Mouse (Mus musculus): ENCODE data around the gene Epx.
A peak's percentile ranks its signal among the peaks of the same experiment; 100 is the strongest.

The Epx gene

DNA sequence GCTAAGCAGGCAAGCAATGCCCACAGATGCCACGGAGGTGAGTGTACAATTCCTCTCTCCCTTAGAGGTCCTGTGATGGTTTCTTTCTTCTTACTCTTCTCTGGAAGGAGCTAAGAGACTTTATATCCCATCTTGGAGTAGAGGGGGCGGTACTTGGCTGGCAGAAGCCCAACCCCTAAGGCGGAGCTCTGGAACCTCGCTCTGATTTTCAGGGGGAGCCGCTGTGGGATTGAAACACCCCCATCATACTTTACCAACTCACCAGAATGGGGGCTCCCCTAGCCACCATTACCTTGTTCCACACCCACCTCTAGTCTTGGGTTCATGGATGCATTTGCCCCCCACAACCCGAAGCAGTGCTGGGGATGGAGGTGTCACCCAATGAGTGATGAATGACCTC lies at the start of gene Epx:
Gene Epx (minus strand): TSS at position 101 of the 400 bp plus-strand sequence.
- DNase-seq = no peak

DNA sequence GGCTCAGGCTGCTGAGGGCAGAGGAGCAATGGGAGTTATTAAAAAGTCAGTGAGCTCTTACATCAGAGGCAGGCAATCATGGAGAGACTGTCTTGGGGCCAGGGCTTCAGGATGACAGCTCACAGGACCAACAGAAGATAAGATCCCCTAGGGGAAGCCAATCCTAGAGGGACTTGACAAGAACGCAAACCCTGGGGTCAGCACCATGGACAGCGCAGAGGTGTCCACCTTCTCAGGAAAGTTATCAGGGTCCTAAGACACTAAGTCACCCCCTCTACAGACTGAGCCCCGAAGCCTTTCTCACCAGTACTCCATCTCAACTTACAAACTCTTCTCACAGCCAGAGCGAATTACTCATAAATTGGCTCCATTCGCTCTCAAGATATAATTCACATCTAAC lies 45.6 kb upstream of the Epx start, which contains the start of gene Olfr464:
Gene Olfr464 (minus strand): TSS at position 2 of the 400 bp plus-strand sequence.
- DNase-seq = peak; percentile 5 to 51

DNA sequence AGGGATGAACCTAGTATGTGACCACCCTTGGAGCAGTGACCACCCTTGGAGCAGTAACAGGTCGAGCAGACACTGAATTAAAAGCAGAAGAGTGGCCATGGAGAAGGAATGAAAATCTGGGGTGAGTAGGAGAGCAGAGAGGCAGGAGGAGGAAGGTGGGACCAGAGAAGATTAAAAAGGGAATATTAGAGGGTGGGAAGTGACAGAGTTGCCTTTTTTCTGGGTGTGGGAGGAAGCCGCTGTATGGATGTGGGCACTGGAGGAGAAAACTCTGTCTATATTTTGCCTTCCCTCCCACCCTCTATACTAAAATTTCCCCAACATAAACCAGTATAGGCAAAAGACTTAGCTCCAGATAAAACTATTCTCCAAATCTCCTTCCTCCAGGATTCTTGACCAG lies 45.0 kb upstream of the Epx start:
- no peak for DNase-seq

DNA sequence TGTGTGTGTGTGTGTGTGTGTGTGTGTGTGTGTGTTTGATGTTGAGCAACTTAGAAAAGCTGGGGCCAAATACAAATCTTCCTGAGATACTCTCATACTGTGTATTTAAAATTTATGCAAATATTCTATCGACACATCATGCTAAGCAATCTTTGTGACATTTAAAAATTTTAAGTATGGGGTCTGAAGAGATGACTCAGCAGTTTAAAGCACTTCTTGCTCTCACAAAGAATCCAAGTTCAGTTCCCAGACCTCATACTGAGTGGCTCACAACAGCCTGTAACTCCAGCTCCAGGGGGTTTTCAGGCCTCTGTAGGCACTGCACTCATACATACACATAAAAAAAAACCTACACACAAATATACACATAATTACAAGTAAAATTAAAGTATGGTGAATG lies 40.7 kb upstream of the Epx start:
- no peak for DNase-seq

DNA sequence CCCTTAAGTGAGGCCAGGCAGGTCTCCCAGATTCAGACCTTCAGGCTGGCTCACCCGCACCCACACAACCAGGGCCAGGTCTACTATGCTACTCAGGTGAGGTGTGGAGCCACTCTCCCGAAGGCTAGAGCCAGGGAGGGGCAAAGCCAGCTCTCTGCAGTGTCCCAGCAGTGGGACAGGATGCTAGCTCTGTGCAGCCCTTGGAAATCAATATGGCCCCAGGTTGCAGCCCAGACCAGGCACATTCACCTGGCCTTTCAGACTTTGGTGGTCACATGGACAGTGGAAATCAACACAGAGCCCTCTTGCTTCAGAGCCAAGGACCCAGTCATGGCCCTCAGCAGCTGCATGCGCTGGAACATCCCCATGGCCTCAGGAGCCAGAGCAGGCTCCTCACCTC lies 29.0 kb upstream of the Epx start:
- DNase-seq = no peak

DNA sequence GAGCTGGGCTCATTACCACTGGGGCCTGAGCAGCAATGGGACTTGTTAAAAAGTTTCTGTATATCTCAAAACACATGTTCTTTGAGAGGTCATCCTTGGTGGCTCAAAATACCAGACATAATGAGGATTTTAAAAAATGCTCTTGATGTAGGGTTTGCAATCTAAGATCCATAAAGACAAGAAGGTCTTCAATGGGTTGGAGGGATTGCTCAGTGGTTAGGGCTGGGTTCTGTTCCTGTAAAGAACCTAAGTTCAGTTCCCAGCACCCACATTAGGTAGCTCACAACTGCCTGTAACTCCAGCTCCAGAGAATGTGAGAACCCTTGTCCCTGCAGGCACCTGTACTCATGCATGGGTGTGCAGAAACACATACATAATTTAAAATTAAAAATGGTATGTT lies 22.0 kb upstream of the Epx start, which contains the start of gene Olfr463:
Gene Olfr463 (minus strand): TSS at position 101 of the 400 bp plus-strand sequence.
- no peak for DNase-seq

DNA sequence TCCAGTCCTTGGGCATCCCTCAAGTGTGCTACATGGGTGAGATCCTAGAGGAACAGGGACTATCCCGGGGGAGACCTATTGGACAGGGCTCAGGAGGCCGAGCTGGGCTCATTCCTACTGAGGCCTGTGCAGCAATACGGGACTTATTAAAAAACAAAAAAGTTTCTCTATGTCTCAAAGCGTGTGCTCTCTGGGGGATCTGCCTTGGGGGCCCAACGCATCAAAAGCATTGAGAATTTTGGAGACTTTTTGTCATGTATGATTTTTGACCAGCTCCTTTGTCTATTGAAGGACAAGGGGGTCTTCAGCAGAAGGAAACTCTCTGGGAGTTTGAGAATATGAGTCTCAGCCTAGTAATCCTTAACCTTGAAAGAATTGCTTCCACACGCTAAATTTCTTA lies 16.8 kb upstream of the Epx start, which contains the start of gene Olfr462:
Gene Olfr462 (minus strand): TSS at position 101 of the 400 bp plus-strand sequence.
- no peak for DNase-seq

DNA sequence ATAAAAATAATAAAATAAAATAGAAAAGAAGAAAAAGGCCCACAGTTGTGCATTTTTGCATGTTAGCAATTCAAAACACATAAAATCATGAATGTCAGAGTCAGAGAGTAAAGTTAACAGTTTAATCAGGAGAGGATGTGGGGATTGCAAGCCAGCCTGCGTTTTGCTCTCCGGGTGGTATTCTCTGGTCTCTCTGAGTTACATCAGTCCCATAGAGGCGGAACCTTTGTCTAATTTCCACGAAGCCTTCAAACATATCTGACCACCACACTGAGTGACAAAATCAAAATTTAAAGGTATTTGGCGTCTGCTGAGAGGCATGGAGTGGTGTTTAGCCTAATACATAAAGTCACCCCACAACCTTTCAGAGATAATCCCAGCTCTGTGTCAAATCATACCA lies 9.5 kb upstream of the Epx start:
- DNase-seq = no peak

DNA sequence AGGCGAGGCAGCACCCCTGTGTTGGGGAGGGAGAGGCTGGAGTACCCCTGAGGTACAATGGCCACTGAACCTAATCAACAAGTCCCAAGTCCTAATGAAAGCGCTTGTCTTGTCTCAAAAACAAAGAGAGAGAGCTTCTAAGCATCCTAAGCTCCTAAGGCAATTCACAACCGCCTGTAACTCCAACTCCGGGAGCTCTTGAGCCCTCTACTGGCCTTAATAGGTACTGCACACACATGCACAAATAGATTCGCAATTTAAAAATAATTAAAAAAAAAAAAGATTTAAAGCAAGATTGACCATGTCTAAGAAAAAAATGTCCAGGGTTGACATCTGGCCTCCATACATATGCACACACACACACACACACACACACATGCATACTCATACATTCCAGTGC lies 8.2 kb upstream of the Epx start:
- DNase-seq = peak in 1 of 2 experiments; percentile 12

DNA sequence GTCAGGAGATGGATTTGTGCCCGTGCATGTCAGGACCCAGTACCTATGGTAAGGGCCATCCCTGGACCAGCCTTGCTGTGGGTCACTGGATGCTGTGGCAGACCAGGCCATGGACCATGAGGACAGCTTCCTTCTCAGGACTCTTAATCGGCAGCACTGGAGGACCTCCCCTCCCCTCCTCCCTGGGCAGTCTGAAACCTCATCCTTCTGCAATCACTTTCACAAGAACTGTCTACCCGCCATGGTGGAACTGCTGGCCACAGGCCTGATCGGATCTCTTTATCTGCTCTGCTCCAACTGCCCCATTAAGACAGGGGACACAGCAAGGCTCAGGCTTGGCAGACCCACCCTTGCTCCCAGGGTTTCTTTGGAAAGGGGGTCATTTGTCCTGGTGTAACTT lies 6.4 kb upstream of the Epx start:
- DNase-seq = no peak

DNA sequence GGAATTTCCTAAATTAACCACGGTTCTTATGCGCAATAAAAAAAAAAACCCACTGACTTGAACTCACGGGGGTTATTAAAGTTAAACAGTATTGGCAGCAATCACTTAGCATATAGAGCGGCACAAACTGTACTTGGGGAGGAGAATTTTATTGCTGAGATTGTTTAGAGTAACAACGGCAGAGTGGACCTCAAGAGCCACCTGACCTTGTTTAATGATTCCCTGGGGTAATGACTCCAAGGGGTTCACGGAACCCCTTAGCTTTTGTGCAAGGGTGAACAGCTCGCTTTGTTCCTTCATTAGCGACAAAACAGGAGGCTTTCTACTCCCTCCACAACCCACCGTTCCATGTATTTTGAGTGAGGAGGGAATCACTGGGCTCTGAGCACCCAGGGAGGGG lies 4.5 kb upstream of the Epx start:
- peak in 1 of 2 experiments; percentile 4 for DNase-seq

DNA sequence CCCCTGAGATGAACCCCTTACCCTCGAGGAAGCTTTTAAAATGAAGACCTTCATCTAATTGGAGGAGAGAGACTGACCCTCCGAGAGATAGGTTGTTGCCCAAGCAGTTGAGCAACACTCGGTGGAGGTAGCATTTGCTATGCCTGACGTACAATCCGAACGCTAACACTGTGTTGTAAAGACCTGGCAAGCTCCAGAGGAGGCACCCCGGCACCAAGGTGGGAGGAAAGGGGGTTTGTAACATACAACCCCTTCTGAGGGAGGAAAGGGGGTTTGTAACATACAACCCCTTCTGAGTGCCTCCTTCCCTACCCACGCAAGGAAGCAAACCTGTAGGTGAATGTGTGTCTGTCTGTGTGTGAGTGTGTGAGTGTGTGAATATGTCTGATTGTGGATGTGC lies 3.6 kb downstream of the Epx start:
- DNase-seq = no peak

DNA sequence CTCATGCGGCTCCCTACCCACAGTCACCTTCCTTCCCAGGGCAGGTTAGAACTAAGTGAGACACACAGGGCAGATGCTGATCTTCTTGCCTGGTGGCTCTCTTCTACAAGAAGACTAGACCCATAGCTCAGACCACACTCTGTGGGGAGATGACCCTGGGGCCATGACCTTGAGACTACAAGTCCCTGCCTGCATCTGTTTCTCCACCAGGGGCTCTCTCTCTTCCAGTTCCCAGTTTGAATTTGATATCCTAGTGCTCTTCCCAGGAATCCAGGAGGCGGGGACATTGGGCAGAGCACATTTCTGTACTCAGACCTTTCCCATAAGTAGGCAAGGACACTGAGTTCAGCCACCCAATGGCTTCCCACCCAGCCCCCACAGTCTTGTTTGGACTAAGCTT lies 5.2 kb downstream of the Epx start:
- no peak for DNase-seq

DNA sequence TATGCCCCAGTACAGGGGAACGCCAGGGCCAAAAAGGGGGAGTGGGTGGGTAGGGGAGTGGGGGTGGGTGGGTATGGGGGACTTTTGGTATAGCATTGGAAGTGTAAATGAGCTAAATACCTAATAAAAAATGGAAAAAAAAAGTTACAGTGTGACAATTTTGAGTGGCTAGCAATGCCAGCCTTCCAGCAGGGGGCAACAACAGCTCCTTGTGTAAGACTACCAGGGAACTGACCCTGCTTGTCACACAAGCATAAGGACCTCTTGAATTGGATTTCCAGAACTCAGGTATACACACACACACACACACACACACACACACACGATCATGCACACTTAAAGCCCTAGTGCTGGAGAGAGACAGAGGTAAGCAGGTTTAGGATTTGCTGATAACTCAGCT lies 8.4 kb downstream of the Epx start:
- DNase-seq = peak in 1 of 2 experiments; percentile 61

DNA sequence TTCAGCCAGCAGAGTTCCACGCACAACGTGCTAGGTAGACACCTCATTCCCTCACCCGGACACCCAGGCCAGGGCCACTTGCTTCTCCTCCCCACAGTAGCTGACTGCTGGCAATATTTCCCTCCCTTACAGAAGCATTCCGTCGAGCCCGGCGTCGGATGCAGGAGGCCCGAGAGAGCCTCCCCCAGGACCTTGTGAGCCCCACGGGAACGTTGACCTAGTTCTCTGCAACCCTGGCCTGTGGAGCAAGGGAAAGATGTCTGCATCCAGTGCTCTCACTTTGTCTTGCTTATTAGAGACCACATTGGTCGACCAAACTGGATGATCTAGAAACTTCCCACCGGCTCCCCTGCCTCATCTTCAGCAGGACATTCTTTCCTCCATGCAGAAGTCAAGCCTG lies 12.5 kb downstream of the Epx start:
- DNase-seq = no peak

DNA sequence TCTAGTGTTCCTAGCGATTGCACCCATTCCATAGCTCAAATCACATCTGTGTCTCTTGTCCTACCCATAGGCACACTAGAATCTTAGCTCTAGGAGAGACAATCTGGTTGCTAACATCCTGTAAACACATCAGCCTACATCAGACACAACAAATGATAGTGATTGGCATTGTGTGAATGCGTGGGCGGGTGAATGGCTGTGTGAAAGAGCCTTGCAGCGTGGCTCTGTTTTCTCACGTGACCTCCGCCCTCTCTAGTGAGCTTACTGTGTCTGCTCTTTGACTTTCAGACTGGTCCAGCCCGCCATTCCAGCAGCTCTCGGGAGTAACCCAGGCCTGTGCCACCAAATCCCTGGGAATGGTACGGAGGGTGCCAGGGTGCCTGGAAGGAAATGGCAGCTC lies 14.9 kb downstream of the Epx start:
- no peak for DNase-seq

DNA sequence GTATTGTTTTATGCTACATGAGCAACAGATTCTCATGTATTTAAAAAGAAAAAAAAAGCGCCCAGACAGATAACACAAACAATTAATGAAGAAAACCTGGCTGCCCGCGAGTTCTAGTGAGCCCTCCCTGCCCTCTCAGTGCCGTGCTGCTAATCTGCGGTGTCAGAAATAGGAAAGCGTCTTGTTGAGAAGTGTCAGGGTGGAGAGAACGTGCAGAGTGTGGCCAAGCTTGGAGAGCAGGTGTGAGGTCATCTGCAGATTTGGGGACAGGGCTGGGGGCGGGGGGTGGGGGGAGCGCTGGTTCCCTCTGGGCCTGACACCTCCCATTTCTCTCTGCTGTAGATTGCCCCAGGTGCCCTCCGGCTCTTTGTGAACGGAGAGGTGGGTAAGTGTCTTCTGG lies 16.1 kb downstream of the Epx start:
- no peak for DNase-seq

DNA sequence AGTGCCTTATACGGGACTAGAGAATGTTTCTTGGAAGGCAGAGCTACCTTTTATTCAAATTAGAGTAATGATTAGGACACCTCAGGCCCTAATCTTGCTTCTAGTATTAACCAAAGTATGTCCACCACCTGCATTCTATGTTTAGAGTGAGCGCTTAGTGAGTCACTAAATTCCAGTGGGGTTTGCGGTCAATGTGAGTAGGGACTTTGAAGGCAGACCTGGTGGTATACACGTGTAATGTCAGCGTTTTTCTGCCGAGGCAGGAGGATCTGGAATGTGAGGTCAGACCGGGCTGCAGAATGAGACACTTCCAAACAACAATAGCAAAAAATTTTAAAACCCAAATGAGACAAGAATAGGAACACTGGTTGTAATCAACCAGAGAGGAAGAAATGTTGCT lies 20.8 kb downstream of the Epx start:
- DNase-seq = no peak

DNA sequence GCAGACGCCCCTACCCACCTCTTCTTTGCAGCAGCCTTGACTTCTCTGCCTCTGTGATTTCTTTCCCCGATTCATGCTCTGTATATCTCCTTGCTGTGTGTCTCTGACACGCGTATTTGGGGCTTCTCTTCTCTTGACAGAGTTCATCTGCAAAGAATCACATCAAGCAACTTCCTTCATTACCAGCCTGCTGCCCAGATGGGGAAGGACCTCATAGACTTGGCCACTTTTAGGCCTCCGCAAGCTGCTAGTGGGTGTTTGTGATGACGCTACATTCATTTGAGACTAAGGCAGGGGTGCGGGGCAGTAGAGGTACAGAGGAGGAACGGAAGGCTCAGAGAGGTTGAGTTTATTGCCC lies 21.8 kb downstream of the Epx start:
- no peak for DNase-seq

DNA sequence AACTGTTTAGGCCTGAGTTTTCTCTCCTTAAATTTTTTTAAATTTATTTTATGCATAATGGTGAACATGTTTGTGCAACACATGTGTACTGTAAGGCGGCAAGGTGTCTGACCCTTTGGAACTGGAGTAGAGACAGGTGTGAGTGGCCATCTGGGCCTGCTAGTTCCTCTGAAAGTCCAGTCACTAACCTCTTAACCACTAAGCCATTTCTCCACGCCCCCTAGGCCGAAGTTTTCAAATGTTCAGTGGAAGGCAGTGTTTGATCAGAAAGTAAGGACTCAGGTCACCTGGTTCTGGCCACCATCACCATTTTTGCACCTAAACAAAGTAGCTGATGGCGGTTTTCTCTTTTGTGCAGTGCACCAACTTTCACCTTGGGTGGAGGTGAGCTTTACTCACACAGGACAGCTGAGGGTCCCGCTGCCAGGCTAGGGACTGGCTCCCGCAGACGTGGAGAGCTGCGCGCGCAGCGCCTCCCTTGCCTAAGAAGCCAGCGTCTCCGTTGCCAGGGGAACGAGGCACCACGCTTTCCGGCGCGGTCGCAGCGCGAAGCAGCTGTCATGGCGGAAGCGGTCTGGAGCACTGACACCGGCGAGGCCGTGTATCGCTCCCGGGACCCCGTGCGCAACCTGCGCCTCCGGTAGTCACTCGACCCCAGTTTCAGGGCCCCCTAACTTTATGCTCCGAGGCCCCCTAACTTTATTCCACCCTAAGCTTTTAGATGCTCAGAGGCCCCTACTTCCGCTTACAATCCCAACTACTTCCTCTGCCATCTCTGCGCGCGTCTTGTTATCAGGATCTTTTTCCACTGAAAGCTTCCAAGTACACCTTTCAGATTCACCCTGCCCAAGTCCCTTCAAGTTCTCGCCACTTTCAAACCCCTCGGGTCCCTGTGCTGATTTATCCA lies 22.4 kb downstream of the Epx start, which contains the start of gene Mks1:
Gene Mks1 (plus strand): TSS at position 526 of the 907 bp plus-strand sequence.
- peak; percentile 94 to 97 for DNase-seq

DNA sequence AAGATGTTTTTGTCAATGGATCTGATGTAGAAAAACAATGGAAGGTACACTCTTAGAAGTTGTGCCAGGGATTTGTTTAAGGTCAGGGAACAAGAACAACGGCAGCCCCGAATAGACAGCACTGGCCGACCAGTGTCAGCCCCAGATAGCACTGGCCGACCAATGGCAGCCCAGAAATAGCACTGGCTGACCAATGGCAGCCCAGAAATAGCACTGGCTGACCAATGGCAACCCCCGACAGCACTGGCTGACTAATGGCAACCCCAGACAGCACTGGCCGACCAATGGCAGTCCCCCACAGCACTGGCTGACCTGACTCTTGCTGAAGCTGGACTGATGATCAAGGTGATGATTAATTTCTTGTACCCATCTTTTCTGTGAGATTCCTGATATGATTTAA lies 27.5 kb downstream of the Epx start:
- DNase-seq = no peak

DNA sequence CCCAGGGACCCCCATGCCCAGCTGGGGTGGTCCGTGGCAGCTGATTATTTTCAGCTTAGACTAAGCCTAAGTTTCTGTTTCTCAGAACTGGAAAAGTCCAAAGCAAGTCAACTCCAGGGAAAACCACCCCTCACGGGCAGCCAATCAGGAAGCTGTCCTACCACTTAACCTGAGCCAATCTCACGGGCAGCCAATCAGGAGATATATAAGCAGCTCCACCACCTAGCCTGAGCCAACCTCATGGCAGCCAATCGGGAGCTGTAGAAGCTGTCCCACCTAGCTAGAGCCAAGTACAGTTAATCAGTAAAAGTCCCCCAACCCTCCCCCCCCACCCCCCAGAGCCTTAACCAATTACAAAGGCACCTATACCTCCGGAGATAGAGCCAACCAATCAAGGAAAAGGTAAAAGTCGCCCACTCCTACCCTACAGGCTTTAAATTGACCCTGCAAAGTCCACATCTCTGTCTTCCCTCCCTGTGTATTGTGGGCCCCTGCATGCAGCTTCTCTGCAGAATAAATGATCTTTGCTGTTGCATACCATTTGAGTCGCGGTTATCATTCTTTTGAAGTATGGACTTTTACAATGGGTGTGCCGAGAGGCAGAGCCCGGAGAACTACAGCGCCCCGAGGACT lies 28.3 kb downstream of the Epx start:
- DNase-seq = peak; percentile 5 to 18

DNA sequence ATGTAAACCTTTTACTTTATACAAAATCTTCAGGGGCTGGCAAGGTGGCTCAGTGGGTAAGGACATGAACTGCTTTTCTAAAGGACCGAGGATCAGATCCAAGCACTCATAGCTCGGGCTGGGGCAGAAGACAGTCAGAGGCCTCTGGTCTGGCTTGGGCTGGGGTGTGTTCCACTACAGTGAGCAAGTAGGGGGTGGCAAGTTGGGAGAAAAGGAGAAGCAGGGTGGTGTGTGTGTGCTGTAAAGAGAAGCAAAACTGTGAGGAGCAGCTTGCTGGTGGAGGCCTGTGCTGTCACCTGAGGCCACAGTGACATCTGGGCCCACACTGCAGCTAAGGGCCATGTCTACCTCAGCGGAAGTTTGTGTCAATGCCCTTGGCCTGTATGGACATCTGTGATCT lies 33.9 kb downstream of the Epx start:
- no peak for DNase-seq

DNA sequence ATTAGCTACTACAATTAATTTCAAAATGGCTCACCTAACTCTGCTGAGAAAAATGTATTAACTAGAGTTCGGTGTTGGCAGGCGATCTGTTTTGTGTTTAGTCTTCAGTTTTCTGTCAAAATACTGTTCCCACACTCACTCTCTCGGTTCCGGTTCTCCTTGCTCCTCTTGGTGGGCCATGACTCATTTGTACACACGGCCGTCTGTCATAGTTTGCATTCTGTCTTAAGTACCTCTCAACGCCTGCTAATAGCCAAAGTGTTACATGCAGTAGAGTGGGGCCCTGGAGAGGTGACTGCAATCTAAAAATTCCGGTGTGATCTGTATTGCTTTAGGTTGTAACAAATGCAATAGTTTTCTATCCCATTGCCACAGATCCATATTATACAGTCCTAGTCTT lies 34.7 kb downstream of the Epx start:
- no peak for DNase-seq

Measured in kidney, postnatal 36 days (tissue).